Mouse (Mus musculus): ENCODE results near the gene Usp15.

GRCm38 (mm10) chr10:123170898-123171297 lies 25.9 kb downstream of the Usp15 start:
- TF ChIP-seq CTCF (IDR thresholded peaks at IDR 0.05; ENCODE audit: borderline replicate concordance, insufficient read depth, low read depth, low read length) = no peak
- TF ChIP-seq POLR2A (IDR thresholded peaks at IDR 0.05; ENCODE audit: borderline replicate concordance, insufficient read depth, low read length) = no peak
